Mouse (Mus musculus): Measurements from ENCODE around the gene Cxcr5. TPM values are rescaled to one million over a fixed set of nuclear protein-coding genes. Genes with fewer than 3 reads are reported as not detected.

Gene Cxcr5
- not detected for polyA plus RNA-seq (2012; fragmentation: generic; extraction: Trizol)
- long read RNA-seq, experiment 1, partial matches to known transcripts, result 0 of 1 reads
- long read RNA-seq, experiment 1, other reads (novel, unspliced or antisense), result 1 of 1 reads
- long read RNA-seq, experiment 2, result 0 reads

- no peaks in the 10 kb centered on the region for H3K79me3 ChIP-seq (ENCODE audit: low read depth)
- H3K27me3 ChIP-seq (ENCODE audit: control insufficient read depth, insufficient read depth, insufficient read length), result no peaks in the 10 kb centered on the region
- H3K4me3 ChIP-seq (ENCODE audit: insufficient read depth, poor library complexity, severe bottlenecking), result no peak within 1 kb of the TSS
- H3ac ChIP-seq (ENCODE audit: control insufficient read depth, insufficient read length, low read depth), result no peak within 1 kb of the TSS
- no peaks in the 10 kb centered on the region for H3K79me2 ChIP-seq (ENCODE audit: control insufficient read depth, insufficient read depth)
- no peaks in the 10 kb centered on the region for H3K36me3 ChIP-seq (ENCODE audit: control insufficient read depth, insufficient read depth)
- no peak for TF ChIP-seq MYOG (IDR thresholded peaks at IDR 0.05; ENCODE audit: control insufficient read depth, extremely low read depth, insufficient read length)
- TF ChIP-seq USF1 (IDR thresholded peaks at IDR 0.05; ENCODE audit: low read depth), result no peak
- no peak for TF ChIP-seq CTCF (IDR thresholded peaks at IDR 0.05; ENCODE audit: control insufficient read depth, insufficient read depth, insufficient read length)
- TF ChIP-seq MAX (IDR thresholded peaks at IDR 0.05), result no peak
- TF ChIP-seq FOSL1 (IDR thresholded peaks at IDR 0.05; ENCODE audit: insufficient read depth, low read length, poor library complexity, severe bottlenecking), result no peak
- no peak for TF ChIP-seq MYOD1 (IDR thresholded peaks at IDR 0.05; ENCODE audit: control insufficient read depth, insufficient read length, low read depth)
- TF ChIP-seq CEBPB (IDR thresholded peaks at IDR 0.05; ENCODE audit: low read depth), result no peak
Observed at GRCm38 (mm10) chr9:44561597-44561996, at the start of gene Cxcr5. Cxcr5 (minus strand) TSS chr9:44561877.

DNA sequence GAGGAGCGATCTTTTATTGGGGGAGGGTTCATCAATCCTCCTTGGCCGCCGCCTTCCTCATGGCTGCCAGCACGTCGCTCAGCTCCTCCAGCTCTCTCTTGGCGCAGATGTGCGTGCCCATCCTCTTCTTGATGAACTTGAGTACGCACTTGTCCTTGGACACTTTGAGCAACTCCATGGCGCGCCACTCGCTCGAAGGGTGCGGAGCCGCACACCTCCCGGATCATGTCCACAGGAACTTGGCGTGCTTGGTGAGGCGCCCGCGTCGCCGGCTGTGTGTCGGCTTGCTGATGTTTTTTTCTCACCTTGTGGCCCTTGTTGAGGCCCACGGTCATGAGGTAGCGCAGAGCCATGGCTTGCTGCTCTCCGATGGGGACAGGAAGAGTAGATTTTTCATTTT, 48.7 kb upstream of the Cxcr5 start:
- no peak overlapping the region for H3K4me3 ChIP-seq (ENCODE audit: insufficient read depth, poor library complexity, severe bottlenecking)
- H3K36me3 ChIP-seq (ENCODE audit: control insufficient read depth, insufficient read depth), result peaks cover 80% of the 10 kb centered on the region
- no peak for TF ChIP-seq FOSL1 (IDR thresholded peaks at IDR 0.05; ENCODE audit: insufficient read depth, low read length, poor library complexity, severe bottlenecking)
- TF ChIP-seq MYOD1 (IDR thresholded peaks at IDR 0.05; ENCODE audit: control insufficient read depth, insufficient read length, low read depth), result no peak
- TF ChIP-seq MYOG (IDR thresholded peaks at IDR 0.05; ENCODE audit: control insufficient read depth, extremely low read depth, insufficient read length), result no peak
- TF ChIP-seq MAX (IDR thresholded peaks at IDR 0.05), result no peak
- TF ChIP-seq CTCF (IDR thresholded peaks at IDR 0.05; ENCODE audit: control insufficient read depth, insufficient read depth, insufficient read length), result no peak
- TF ChIP-seq CEBPB (IDR thresholded peaks at IDR 0.05; ENCODE audit: low read depth), result no peak
- TF ChIP-seq USF1 (IDR thresholded peaks at IDR 0.05; ENCODE audit: low read depth), result no peak
- no peaks in the 10 kb centered on the region for H3K27me3 ChIP-seq (ENCODE audit: control insufficient read depth, insufficient read depth, insufficient read length)
- H3ac ChIP-seq (ENCODE audit: control insufficient read depth, insufficient read length, low read depth), result no peak overlapping the region
- peaks cover 90% of the 10 kb centered on the region for H3K79me3 ChIP-seq (ENCODE audit: low read depth)
- H3K79me2 ChIP-seq (ENCODE audit: control insufficient read depth, insufficient read depth), result peaks cover 100% of the 10 kb centered on the region

DNA sequence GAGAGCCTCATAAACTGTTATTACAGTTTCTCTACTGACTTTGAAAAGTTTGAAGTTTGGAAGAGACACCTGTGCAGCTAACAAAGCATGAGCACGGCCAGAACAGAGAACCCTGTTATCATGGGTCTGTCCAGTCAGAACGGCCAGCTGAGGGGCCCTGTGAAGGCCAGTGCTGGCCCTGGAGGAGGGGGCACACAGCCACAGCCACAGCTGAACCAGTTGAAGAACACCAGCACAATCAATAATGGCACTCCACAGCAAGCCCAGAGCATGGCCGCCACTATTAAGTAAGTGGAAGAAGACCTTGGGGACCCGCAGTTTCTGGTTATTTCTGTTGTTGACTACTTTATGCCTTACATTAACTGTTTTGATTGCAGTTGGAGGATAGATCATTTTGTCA, 45.6 kb upstream of the Cxcr5 start:
- Histone ChIP-seq H3ac (ENCODE audit: control insufficient read depth, insufficient read length, low read depth) (no peak overlapping the region), H3K36me3 (ENCODE audit: control insufficient read depth, insufficient read depth) (peaks cover 49% of the 10 kb centered on the region), H3K79me3 (ENCODE audit: low read depth) (peaks cover 81% of the 10 kb centered on the region), H3K27me3 (ENCODE audit: control insufficient read depth, insufficient read depth, insufficient read length) (no peaks in the 10 kb centered on the region), H3K4me3 (ENCODE audit: insufficient read depth, poor library complexity, severe bottlenecking) (no peak overlapping the region), H3K79me2 (ENCODE audit: control insufficient read depth, insufficient read depth) (peaks cover 96% of the 10 kb centered on the region)
- no peak for TF ChIP-seq MYOG (IDR thresholded peaks at IDR 0.05; ENCODE audit: control insufficient read depth, extremely low read depth, insufficient read length)
- no peak for TF ChIP-seq FOSL1 (IDR thresholded peaks at IDR 0.05; ENCODE audit: insufficient read depth, low read length, poor library complexity, severe bottlenecking)
- no peak for TF ChIP-seq CTCF (IDR thresholded peaks at IDR 0.05; ENCODE audit: control insufficient read depth, insufficient read depth, insufficient read length)
- TF ChIP-seq MYOD1 (IDR thresholded peaks at IDR 0.05; ENCODE audit: control insufficient read depth, insufficient read length, low read depth), result no peak
- no peak for TF ChIP-seq CEBPB (IDR thresholded peaks at IDR 0.05; ENCODE audit: low read depth)
- TF ChIP-seq MAX (IDR thresholded peaks at IDR 0.05), result no peak
- no peak for TF ChIP-seq USF1 (IDR thresholded peaks at IDR 0.05; ENCODE audit: low read depth)

- no peak overlapping the region for H3K4me3 ChIP-seq (ENCODE audit: insufficient read depth, poor library complexity, severe bottlenecking)
- TF ChIP-seq MYOD1 (IDR thresholded peaks at IDR 0.05; ENCODE audit: control insufficient read depth, insufficient read length, low read depth) (no peak), CTCF (IDR thresholded peaks at IDR 0.05; ENCODE audit: control insufficient read depth, insufficient read depth, insufficient read length) (no peak), CEBPB (IDR thresholded peaks at IDR 0.05; ENCODE audit: low read depth) (no peak), MAX (IDR thresholded peaks at IDR 0.05) (no peak), FOSL1 (IDR thresholded peaks at IDR 0.05; ENCODE audit: insufficient read depth, low read length, poor library complexity, severe bottlenecking) (no peak), USF1 (IDR thresholded peaks at IDR 0.05; ENCODE audit: low read depth) (no peak), MYOG (IDR thresholded peaks at IDR 0.05; ENCODE audit: control insufficient read depth, extremely low read depth, insufficient read length) (no peak)
Observed at GRCm38 (mm10) chr9:44606646-44607045, 45.0 kb upstream of the Cxcr5 start.

DNA sequence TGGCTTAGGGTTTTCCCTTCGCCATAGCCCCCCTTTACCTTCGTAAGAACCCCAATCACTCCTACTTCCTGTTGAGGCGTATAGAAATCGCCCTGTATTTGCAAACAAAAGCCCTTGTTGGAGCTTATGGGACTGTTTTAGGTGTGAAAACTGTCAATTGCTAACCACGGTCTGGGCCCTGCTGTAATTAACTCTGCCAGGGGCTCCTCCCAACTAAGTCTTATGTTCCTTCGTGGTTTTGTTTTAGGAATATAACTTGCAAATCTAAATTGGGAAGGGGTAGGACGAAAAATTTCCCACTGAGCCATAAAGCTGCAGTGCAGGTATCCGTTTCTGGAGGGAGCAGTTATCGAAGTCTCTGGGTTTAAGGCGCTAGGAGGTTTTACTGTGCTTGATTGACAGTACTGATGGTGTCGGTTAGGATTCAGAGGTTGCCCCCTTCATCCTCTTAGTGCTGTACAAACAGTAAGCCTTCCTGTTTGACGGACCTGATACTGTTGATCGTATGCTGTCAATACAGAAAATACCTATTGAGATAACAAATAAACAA, 44.0 kb upstream of the Cxcr5 start:
- peak overlapping the region; percentile 89 for H3ac ChIP-seq (ENCODE audit: control insufficient read depth, insufficient read length, low read depth)
- TF ChIP-seq MAX (IDR thresholded peaks at IDR 0.05), result no peak
- TF ChIP-seq USF1 (IDR thresholded peaks at IDR 0.05; ENCODE audit: low read depth), result no peak
- TF ChIP-seq CTCF (IDR thresholded peaks at IDR 0.05; ENCODE audit: control insufficient read depth, insufficient read depth, insufficient read length), result no peak
- no peak for TF ChIP-seq MYOG (IDR thresholded peaks at IDR 0.05; ENCODE audit: control insufficient read depth, extremely low read depth, insufficient read length)
- TF ChIP-seq CEBPB (IDR thresholded peaks at IDR 0.05; ENCODE audit: low read depth), result no peak
- no peak for TF ChIP-seq FOSL1 (IDR thresholded peaks at IDR 0.05; ENCODE audit: insufficient read depth, low read length, poor library complexity, severe bottlenecking)
- no peak for TF ChIP-seq MYOD1 (IDR thresholded peaks at IDR 0.05; ENCODE audit: control insufficient read depth, insufficient read length, low read depth)

More at GRCm38 (mm10) chr9:44606646-44607045, 45.0 kb upstream of the Cxcr5 start:
- no peaks in the 10 kb centered on the region for H3K27me3 ChIP-seq (ENCODE audit: control insufficient read depth, insufficient read depth, insufficient read length)
- no peak overlapping the region for H3ac ChIP-seq (ENCODE audit: control insufficient read depth, insufficient read length, low read depth)
- peaks cover 75% of the 10 kb centered on the region for H3K79me3 ChIP-seq (ENCODE audit: low read depth)
- H3K36me3 ChIP-seq (ENCODE audit: control insufficient read depth, insufficient read depth), result peaks cover 44% of the 10 kb centered on the region
- peaks cover 93% of the 10 kb centered on the region for H3K79me2 ChIP-seq (ENCODE audit: control insufficient read depth, insufficient read depth)

More for the DNA sequence above, 44.0 kb upstream of the Cxcr5 start:
- Histone ChIP-seq H3K27me3 (ENCODE audit: control insufficient read depth, insufficient read depth, insufficient read length) (no peaks in the 10 kb centered on the region), H3K36me3 (ENCODE audit: control insufficient read depth, insufficient read depth) (peaks cover 38% of the 10 kb centered on the region), H3K79me3 (ENCODE audit: low read depth) (peaks cover 67% of the 10 kb centered on the region), H3K79me2 (ENCODE audit: control insufficient read depth, insufficient read depth) (peaks cover 83% of the 10 kb centered on the region), H3K4me3 (ENCODE audit: insufficient read depth, poor library complexity, severe bottlenecking) (peak overlapping the region; percentile 83)

Data from C2C12 (cell line).